Mouse (Mus musculus) adrenal gland, postnatal 4 days (tissue): ENCODE measurements around the gene Htr1f. TPM values are rescaled to one million over a fixed set of nuclear protein-coding genes. Genes with fewer than 3 reads are reported as not detected.
"Not testable (repeated sequence)": the region's sequence is repeated elsewhere in the genome, so short reads cannot be mapped to it uniquely, and the experiment has no call there.

Source experiments
- DNase-seq, 2 experiments: peaks; one replicate each; pipeline ENCODE4 v3.0.0; 2021 to 2022; ENCODE audit warnings: low spot score in 2 of 2, mixed read lengths in 2 of 2
- long read RNA-seq, 2 experiments: library from polyadenylated mRNA; stranded (forward); transcript quantifications; one replicate each; pipeline ENCODE4 v2.0.0; 2021
- total RNA-seq, 2 experiments: library from RNA; stranded (reverse); gene quantifications; 2 replicates each; pipeline ENCODE4 v1.2.3; 2021

Gene Htr1f
- under 1 TPM in 1 of 2 experiments, not detected in 1; 0.14 TPM for total RNA-seq
- long read RNA-seq, experiment 1 = 0 reads
- long read RNA-seq, experiment 2 = 0 reads

GRCm38 (mm10) chr16:65105184-65105931, at the start of gene Htr1f:
TSS of gene Htr1f (minus strand) at chr16:65105854.
- DNase-seq = no peak

GRCm38 (mm10) chr16:65139771-65140170, 34.1 kb upstream of the Htr1f start:
- no peak for DNase-seq

DNA sequence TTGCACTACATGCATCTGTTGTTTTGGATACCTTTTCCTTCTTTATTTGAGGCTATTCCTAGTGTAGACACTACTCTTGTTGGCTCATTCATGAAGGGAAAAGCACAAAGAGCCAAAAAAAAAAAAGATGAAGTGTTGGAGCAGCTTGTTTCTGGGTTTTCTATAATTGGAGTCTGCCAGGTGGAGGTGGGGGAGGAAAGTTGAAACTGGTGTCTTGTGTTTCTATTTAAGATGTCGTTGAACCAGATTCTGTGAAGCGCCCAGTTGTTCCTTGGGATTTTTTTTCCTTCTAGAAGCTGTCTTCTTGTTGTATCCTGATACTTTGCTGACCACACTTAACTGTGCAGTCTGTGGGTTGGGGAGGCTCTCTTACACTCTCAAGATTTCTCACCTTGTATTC, 23.7 kb upstream of the Htr1f start:
- DNase-seq = no peak

DNA sequence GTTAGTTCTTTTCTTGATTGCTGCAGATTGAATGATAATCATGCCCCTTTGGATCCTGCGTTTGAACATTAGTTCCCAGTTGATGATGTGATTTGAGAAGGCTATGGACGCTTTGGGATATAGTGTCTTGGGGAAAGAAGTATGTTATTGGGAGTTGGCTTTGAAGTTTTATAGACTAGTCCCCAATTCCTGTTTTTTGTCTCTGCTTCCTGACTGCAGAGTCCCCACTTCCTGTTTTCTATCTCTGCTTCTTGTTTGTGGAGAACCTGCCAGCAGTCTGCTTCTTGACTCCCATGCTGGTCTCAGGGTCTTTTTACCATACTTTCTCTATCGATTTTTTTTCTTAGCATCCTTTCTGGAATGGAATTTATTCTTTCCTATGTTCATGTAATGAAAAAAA, 22.2 kb upstream of the Htr1f start:
- DNase-seq = no peak

GRCm38 (mm10) chr16:65112221-65112620, 6.6 kb upstream of the Htr1f start:
- no peak for DNase-seq

DNA sequence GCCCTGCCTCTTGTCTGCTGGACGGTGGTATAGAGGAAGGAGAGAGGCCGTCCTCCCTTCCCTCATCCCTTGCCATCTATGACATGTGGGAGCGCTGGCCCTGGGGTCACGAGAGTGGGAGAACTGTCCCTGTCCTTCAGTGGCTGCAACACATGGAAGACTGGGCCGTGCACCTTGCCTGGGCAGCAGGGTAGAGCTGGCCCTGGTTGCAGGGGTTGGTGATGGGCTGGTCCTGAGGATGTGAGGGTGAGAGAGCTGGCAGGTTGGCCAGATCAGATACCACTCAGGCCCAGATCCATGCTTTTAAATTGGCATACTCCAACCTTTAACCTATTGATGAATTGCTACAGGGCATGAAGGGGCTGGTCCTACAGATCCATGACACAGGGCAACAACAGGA, 12.1 kb downstream of the Htr1f start:
- DNase-seq = no peak

DNA sequence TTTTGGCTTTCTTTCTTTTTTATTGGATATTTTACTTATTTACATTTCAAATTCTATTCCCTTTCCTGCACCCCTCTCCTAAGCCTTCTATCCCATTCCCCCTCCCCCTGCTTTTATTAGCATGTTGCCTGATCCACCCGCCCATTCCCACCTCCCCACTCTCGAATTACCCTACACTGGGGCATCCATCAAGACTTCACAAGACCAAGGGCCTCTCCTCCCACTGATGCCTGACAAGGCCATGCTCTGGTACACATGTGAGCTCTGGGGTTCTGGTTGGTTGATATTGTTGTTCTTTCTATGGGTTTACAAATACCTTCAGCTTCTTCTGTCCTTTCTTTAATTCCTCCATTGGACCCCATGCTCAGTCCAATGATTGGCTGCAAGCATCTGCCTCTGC, 22.2 kb downstream of the Htr1f start:
- DNase-seq = no peak

GRCm38 (mm10) chr16:65069867-65070266, 35.8 kb downstream of the Htr1f start:
- DNase-seq = no peak

DNA sequence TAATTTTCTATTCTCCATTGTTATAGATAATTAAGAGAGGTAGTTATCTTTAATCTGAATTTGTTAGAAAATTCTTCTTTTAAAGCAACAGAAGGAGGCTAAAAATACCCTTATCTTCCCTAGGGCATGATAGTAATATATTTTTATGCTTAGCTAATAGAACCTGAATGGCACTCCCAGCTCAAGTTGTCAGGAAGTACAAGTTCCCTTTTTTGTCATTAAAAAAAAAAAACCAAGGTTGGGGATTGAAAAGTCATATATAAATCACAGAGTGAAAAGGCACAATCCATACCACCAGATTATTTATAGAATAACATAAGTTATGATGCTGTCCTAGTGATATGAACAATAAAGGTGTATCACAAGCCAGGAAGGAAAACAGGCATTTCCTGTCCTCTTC, 39.4 kb downstream of the Htr1f start:
- no peak for DNase-seq

GRCm38 (mm10) chr16:65037660-65038425, 67.8 kb downstream of the Htr1f start:
- DNase-seq = not testable (repeated sequence)

DNA sequence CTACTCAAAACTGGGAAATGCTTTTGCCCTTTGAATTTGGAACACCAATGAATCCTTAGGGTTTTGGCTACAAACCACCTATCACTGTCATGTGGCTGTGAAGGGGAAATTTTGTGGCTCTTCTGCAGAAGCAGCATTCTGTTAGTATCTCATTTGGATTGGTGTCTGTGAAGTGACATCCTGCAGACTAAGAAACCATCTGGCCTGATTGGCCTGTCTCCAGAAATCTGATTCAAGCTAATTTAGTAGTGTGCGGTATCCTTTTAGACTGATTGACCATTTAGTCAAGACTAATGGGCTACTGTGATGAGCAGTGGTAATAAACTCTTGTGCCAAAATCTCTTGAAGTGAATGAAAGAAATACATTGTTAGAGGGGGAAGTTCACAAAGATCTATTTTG, 76.0 kb downstream of the Htr1f start:
- DNase-seq = no peak

GRCm38 (mm10) chr16:65022364-65022763, 83.3 kb downstream of the Htr1f start:
- no peak for DNase-seq

DNA sequence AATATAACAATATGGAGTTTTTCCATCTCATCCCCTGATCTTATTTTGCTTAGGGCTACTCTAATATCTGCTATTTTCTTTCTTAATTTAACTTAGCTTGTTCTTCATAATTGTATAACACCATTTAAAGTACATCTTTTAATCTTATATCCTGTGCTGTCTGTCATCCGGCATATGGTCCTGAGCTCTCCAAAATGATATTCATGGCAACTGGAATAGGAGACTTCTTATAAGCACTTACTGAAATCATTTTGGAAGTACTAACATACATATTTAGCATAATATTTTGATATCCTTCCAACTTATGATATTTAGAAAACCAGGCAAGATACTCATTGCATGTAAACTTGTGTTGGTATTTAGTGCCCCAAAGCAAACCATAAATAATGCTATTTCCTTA, 86.9 kb downstream of the Htr1f start:
- no peak for DNase-seq

DNA sequence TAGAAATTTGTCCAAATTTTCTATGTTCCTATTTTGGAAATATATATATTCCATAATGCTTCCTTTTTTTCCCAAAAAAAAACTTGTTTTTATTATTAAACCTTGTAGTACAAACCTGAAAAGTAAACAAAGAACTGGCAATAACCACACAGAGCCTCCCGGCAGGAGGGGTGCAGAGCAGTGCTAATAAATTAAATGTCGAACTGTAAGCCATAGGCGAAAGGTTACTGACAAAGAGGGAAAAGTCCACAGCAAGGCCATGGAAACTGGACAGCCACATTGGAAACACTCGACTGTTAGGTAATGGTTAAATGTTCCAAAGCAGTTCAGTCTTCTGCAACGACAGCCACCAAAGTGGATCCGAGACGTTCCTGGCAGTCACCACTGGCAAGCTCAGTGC, 87.5 kb downstream of the Htr1f start:
- no peak for DNase-seq

DNA sequence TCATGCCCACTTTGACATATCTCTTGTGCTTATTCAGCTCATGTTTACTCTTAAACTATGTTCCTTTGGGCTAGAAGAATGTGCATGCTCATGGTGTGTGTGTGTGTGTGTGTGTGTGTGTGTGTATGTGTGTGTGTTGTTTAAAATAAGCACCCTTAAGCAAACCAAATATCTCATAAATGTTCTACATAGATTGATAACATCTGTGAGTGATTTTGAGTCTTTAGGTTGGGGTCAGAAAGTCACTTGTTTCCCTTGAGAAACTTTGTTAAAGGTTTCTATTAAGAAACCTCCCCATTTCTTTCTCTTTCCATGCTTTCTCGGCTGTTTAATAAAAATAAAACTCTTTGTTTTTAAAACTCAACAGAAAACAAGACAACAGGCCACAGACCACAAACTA, 88.1 kb downstream of the Htr1f start:
- DNase-seq = no peak

- no peak for DNase-seq
Measured at GRCm38 (mm10) chr16:65015241-65015640, 90.4 kb downstream of the Htr1f start.

DNA sequence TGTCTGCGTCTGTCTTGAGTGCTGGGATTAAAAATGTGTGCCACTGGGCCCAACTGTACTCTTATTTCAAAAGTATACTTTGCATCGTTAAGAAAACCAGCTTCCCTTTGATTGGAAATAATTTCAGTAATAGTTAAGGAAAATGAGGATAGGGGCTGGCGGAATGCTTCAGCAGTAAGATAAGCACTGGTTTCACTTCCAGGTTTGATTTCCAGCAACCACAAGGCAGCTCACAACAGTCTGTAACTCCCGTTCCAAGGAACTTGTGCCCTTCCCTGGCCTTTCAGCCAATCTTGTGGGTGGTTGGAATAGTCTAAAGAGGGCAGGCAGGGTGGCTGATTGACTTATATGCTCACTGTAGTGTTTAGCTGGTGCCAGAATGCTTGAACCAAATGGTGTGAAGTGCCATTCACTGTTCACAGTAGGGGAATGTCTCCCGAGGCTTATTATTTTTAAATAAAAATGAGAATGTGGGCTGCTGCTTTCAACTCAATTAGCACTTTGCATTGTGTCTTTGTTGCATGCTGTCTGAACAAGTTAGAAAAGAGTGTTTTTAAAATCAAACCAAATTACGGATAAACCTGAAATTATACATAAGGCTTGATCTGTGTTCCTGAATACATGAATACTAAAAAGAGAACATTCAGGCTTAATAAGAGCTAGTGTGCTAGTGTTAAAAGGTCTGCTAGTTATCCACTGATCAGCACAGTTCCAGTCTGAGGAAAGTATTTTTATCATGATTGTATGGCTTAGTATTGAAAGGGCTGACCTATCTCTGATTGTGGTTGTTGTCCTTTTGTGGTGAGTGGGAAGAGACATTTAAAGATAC, 103.4 kb downstream of the Htr1f start:
- no peak for DNase-seq

GRCm38 (mm10) chr16:64989279-64989800, 116.3 kb downstream of the Htr1f start:
- no peak for DNase-seq

DNA sequence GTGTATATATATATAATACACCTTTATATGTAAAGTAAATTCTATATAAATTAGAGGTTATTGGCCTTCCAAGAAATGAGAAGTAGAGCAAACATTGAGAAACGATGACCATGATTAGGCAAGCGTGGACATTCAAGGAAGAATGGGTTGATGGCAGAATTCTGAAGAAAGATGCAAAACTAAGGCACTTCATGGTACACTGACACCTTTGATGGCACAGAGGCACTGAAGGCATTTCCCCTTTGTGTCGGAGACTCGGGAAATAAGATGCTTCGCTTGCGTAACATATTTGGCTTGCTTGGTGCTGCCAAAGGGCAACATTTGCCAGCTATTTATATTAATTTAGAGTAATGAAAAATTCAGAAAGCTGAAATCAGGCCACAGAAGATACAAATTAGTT, 118.1 kb downstream of the Htr1f start:
- DNase-seq = no peak

- no peak for DNase-seq
Measured at GRCm38 (mm10) chr16:64987049-64987448, 118.6 kb downstream of the Htr1f start.

GRCm38 (mm10) chr16:64974636-64975035, 131.0 kb downstream of the Htr1f start:
- no peak for DNase-seq
